Mouse (Mus musculus): ENCODE data around the gene Lamtor4.

DNA sequence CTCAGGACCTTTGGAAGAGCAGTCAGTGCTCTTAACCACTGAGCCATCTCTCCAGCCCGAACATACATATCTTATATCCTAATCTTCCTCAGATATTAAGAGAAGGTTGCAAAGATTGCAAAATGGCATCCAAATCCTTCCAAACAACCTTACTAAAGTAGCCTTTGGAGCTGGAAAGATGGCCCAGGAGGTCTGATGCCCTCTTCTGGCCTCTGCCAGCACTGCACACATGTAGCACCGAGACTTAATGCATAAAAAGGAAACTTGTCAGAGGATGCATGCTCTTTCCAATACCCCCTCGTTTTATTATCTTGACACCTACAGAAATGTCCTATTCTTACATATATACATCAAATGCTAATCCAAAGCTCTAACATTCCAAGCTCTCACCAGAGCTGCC is 27.3 kb upstream of the Lamtor4 start:
- TF ChIP-seq USF1 (IDR thresholded peaks at IDR 0.05; ENCODE audit: low read depth): no peak
- TF ChIP-seq POLR2AphosphoS2 (IDR thresholded peaks at IDR 0.05; ENCODE audit: insufficient read length, low read depth): no peak
- TF ChIP-seq MAX (IDR thresholded peaks at IDR 0.05; ENCODE audit: low read depth): no peak
- TF ChIP-seq POLR2A (IDR thresholded peaks at IDR 0.05; ENCODE audit: insufficient read length, low read depth): no peak
- TF ChIP-seq MYOG (IDR thresholded peaks at IDR 0.05; ENCODE audit: control insufficient read depth in 1 of 3, insufficient read depth in 1 of 3, insufficient read length in 2 of 3, low read depth in 2 of 3): no peak
- no peak for TF ChIP-seq REST (IDR thresholded peaks at IDR 0.05; ENCODE audit: insufficient read depth, insufficient read length)

Data from myocyte (in vitro differentiated cells).